Mouse (Mus musculus): ENCODE data around the gene Btbd11.

- TF ChIP-seq CTCF (IDR thresholded peaks at IDR 0.05; ENCODE audit: low read depth, low read length) (no peak), POLR2A (IDR thresholded peaks at IDR 0.05; ENCODE audit: insufficient read depth, low read length) (no peak)
Measured at GRCm38 (mm10) chr10:85638141-85638540, 251.5 kb downstream of the Btbd11 start.
